Mouse (Mus musculus): ENCODE results near the gene Nlrp3. TPM values are rescaled to one million over a fixed set of nuclear protein-coding genes. Genes with fewer than 3 reads are reported as not detected.

Gene Nlrp3
- 0.22 and 0.47 TPM in 2 replicates for polyA plus RNA-seq (2015; fragmentation: Nextera tagmentation; extraction: Ambion mirVana)

DNA sequence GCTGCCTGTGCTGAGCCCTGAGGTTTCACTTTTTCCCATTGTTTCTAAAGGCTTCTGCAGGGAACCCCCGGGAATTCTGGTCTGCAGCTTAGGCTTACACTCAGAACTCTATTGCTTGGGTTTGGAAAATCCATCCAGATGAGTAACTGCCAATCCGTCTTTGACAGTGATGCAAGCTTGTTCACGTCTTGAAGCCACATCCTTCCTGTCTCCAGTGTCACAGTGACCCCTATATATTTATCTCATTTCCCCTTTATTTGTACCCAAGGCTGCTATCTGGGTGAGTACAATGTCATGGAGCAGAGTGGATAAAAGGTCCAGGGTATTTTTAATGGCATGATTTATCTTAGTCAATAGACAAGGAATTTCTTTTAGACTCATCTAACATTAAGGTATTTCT lies at the start of gene Nlrp3:
Gene Nlrp3, plus strand, starts transcription at position 245 of the 400 bp plus-strand sequence.

DNA sequence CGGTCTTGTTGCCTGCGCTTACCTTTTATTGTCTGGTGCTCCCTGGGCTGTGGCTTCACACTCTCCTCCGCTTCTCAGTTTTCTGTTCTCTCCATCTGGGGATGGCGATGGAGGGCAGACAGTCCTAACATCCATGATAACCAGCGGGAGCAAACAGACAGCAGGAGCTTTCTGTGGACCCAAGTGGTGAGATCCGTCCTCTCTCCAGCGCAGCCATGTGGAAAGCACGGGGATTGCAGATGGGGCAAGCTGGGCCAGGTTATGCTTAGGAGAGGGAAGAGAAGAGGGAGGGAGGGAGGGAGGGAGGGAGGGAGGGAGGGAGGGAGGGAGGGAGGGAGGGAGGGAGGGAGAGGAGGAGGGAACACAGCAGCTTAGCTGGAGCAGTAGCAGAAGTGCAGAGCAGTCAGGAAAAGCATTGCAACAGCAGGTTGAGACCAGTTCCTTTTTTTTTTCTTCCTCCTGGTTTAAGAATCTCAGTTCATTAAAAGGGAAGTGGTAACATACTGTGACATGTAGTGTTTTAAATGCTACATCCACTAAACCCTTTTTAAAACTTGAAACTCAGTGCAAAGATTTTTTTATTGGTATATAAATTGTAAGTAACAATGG lies 14.8 kb upstream of the Nlrp3 start, which contains the start of gene Zkscan17:
Gene Zkscan17, minus strand, starts transcription at position 280 of the 609 bp plus-strand sequence.

DNA sequence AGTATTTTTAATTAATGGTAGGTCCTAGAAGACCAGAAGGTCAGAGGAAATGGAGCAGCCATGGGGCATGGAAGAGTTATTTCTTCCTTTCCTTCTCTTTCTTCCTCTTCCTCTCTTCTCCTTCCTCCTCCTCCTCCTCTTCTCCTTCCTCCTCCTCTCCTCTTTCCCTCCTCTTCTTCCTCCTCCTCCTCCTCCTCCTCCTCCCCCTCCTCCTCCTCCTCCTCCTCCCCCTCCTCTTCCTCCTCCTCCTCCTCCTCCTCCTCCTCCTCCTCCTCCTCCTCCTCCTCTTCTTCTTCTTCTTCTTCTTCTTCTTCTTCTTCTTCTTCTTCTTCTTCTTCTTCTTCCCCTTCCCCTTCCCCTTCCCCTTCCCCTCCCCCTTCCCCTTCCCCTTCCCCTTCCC lies 34.8 kb downstream of the Nlrp3 start, which contains the start of gene Olfr222:
Gene Olfr222, minus strand, starts transcription at position 101 of the 400 bp plus-strand sequence.

DNA sequence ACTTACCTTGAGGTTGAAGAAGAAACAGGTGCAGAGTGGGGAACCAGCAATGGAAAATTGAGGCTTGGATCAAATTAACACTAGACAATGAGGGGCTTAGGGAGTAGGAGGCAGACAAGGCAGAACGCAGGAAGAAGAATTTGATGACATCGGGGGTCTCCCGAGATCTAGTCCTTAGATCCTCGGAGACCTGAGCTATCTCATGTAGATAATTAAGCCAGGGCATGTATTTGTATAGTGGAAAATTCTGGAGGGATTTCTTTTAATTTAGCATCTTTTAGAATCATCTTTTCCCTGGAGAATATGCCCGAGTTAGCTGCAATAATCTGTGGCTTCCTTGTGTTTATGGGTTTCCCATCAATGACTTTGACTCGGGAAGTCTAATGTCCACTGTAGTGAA lies 51.8 kb downstream of the Nlrp3 start, which contains the start of gene Olfr223:
Gene Olfr223, minus strand, starts transcription at position 101 of the 400 bp plus-strand sequence.

Other genes starting within 250 kb of the Nlrp3 start
- 9.9 and 11.7 TPM in 2 replicates for gene Wnt9a, start 234.6 kb upstream of the Nlrp3 start, polyA plus RNA-seq (2015; fragmentation: Nextera tagmentation; extraction: Ambion mirVana)
- 0.10 TPM in 1 of 2 replicates, not detected in the other for gene Prss38, start 165.9 kb upstream of the Nlrp3 start, polyA plus RNA-seq (2015; fragmentation: Nextera tagmentation; extraction: Ambion mirVana)
- 6.0 and 6.1 TPM in 2 replicates for gene Jmjd4, start 91.5 kb upstream of the Nlrp3 start, polyA plus RNA-seq (2015; fragmentation: Nextera tagmentation; extraction: Ambion mirVana)
- gene Snap47, start 90.4 kb upstream of the Nlrp3 start, polyA plus RNA-seq (2015; fragmentation: Nextera tagmentation; extraction: Ambion mirVana): 62.6 and 71.1 TPM in 2 replicates
- 4.6 and 4.9 TPM in 2 replicates for gene Zfp867, start 69.1 kb upstream of the Nlrp3 start, polyA plus RNA-seq (2015; fragmentation: Nextera tagmentation; extraction: Ambion mirVana)
- 8.8 and 10.8 TPM in 2 replicates for gene Zkscan17, start 14.8 kb upstream of the Nlrp3 start, polyA plus RNA-seq (2015; fragmentation: Nextera tagmentation; extraction: Ambion mirVana)
- gene Olfr222, start 34.7 kb downstream of the Nlrp3 start, polyA plus RNA-seq (2015; fragmentation: Nextera tagmentation; extraction: Ambion mirVana): not detected in 2 replicates
- not detected in 2 replicates for gene Olfr223, start 51.7 kb downstream of the Nlrp3 start, polyA plus RNA-seq (2015; fragmentation: Nextera tagmentation; extraction: Ambion mirVana)
- gene Mprip, start 119.7 kb downstream of the Nlrp3 start, polyA plus RNA-seq (2015; fragmentation: Nextera tagmentation; extraction: Ambion mirVana): 51.5 and 59.3 TPM in 2 replicates
- 0.29 and 0.64 TPM in 2 replicates for gene Pld6, start 246.1 kb downstream of the Nlrp3 start, polyA plus RNA-seq (2015; fragmentation: Nextera tagmentation; extraction: Ambion mirVana)

Data from urinary bladder, postnatal 0 days (tissue).